Mouse (Mus musculus) limb, embryonic 13.5 days (tissue): ENCODE results near the gene Recql5. TPM values are rescaled to one million over a fixed set of nuclear protein-coding genes. Genes with fewer than 3 reads are reported as not detected.

ENCODE experiments used
- ATAC-seq: fragments of 200-750 bp; cut with Nextera tagmentation; 2 replicates; pipeline ENCODE4 v1.8.0; 2017; ENCODE audit warnings: low read depth, moderate number of reproducible peaks, moderate TSS enrichment; ENCODE audit not compliant: low FRiP score
- H3K27ac ChIP-seq: fragments of 300-500 bp; sonication (generic); 2 replicates; pipeline ENCODE4 v1.5.1; 2015; ENCODE audit warnings: inconsistent platforms, mild to moderate bottlenecking, moderate library complexity
- H3K27me3 ChIP-seq: fragments of 300-500 bp; sonication (generic); 2 replicates; pipeline ENCODE4 v1.6.1; 2015; ENCODE audit warnings: mild to moderate bottlenecking, inconsistent platforms
- H3K36me3 ChIP-seq: fragments of 300-500 bp; sonication (generic); 2 replicates; pipeline ENCODE4 v1.6.1; 2015; ENCODE audit warnings: inconsistent platforms, mild to moderate bottlenecking, moderate library complexity
- H3K4me1 ChIP-seq: fragments of 300-500 bp; sonication (generic); 2 replicates; pipeline ENCODE4 v1.6.1; 2015; ENCODE audit warnings: inconsistent platforms
- H3K4me2 ChIP-seq: fragments of 300-500 bp; sonication (generic); replicated peaks from 2 replicates; pipeline ENCODE4 v1.6.1; 2015; ENCODE audit warnings: inconsistent platforms, mild to moderate bottlenecking, moderate library complexity
- H3K4me3 ChIP-seq: fragments of 300-500 bp; sonication (generic); 2 replicates; pipeline ENCODE4 v1.5.1; 2015; ENCODE audit warnings: moderate library complexity, mild to moderate bottlenecking, inconsistent platforms
- H3K9ac ChIP-seq: fragments of 300-500 bp; sonication (generic); 2 replicates; pipeline ENCODE4 v1.6.1; 2015; ENCODE audit warnings: mild to moderate bottlenecking, inconsistent platforms
- H3K9me3 ChIP-seq: fragments of 300-500 bp; sonication (generic); 2 replicates; pipeline ENCODE4 v1.6.1; 2016; ENCODE audit warnings: inconsistent platforms
- whole genome bisulfite sequencing: fragments of 180-500 bp; shearing (Covaris S2); methylation state at CpG from one replicate; pipeline ENCODE4 v1.1.7; 2015; 5-methylcytosine and 5-hydroxymethylcytosine counted together
- polyA plus RNA-seq: library from polyadenylated mRNA; unstranded; fragments of >200 nt; fragmentation: Nextera tagmentation; extraction: Ambion mirVana; gene quantifications from 2 replicates; pipeline ENCODE4 v1.2.1, GENCODE M21; 2015

The Recql5 gene
- polyA plus RNA-seq, 1 experiment from 2014 or later = 23.7 TPM

- H3K27me3 ChIP-seq = no peaks in the 10 kb centered on the region
- H3K4me3 ChIP-seq = no peak overlapping the region
- H3K27ac ChIP-seq = no peak overlapping the region
- H3K9ac ChIP-seq = no peak overlapping the region
- no peaks in the 10 kb centered on the region for H3K9me3 ChIP-seq
- H3K4me1 ChIP-seq = no peaks in the 10 kb centered on the region
- H3K36me3 ChIP-seq = peaks cover 51% of the 10 kb centered on the region
- H3K4me2 ChIP-seq = no peak overlapping the region
- no peak for ATAC-seq
- 89% methylated on average over 9 of the region's 9 CpGs for WGBS
These were observed 40.2 kb downstream of the Recql5 start for GRCm38 (mm10) chr11:115893071-115893470.

DNA sequence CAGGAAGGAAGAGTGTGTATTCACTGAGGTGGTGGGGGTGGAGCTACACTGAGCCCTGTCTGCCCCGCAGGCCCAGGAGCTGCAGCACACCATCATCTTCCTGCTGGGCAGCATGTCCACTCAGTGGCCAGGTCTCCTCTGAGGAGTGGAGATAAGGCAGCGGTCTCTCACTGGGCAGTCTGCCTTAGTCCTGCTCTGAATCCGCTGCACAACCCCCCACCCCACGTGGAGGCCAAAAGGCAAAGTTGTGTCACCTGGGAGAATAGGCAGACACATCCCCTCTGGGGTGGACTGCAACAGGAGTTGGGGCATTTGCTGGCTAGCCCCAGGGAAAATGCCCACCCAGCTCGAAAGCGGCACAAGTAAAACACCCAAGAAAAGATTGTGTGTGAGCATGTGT is 41.1 kb downstream of the Recql5 start:
- Histone ChIP-seq H3K4me1 (no peaks in the 10 kb centered on the region), H3K27ac (no peak overlapping the region), H3K9me3 (no peaks in the 10 kb centered on the region), H3K36me3 (peaks cover 47% of the 10 kb centered on the region), H3K27me3 (no peaks in the 10 kb centered on the region), H3K9ac (no peak overlapping the region; the same call in 1 of the 2 replicates), H3K4me2 (no peak overlapping the region), H3K4me3 (no peak overlapping the region)
- ATAC-seq = no peak
- whole genome bisulfite sequencing = 68% methylated on average over 6 of the region's 6 CpGs

GRCm38 (mm10) chr11:115889159-115889558 is 44.1 kb downstream of the Recql5 start:
- Histone ChIP-seq H3K4me3 (no peak overlapping the region), H3K27me3 (peaks cover 10% of the 10 kb centered on the region), H3K27ac (no peak overlapping the region), H3K9ac (no peak overlapping the region), H3K4me1 (no peaks in the 10 kb centered on the region), H3K9me3 (no peaks in the 10 kb centered on the region), H3K36me3 (peaks cover 18% of the 10 kb centered on the region), H3K4me2 (no peak overlapping the region)
- 77% methylated on average over 6 of the region's 6 CpGs for WGBS
- no peak for ATAC-seq

GRCm38 (mm10) chr11:115888020-115888419 is 45.3 kb downstream of the Recql5 start:
- no peaks in the 10 kb centered on the region for H3K4me1 ChIP-seq
- H3K36me3 ChIP-seq = peaks cover 6% of the 10 kb centered on the region
- H3K27ac ChIP-seq = no peak overlapping the region
- no peak for ATAC-seq
- H3K4me2 ChIP-seq = no peak overlapping the region
- no peak overlapping the region for H3K4me3 ChIP-seq
- WGBS = 86% methylated on average over 5 of the region's 5 CpGs
- H3K27me3 ChIP-seq = peaks cover 21% of the 10 kb centered on the region
- H3K9me3 ChIP-seq = no peaks in the 10 kb centered on the region
- H3K9ac ChIP-seq = no peak overlapping the region

DNA sequence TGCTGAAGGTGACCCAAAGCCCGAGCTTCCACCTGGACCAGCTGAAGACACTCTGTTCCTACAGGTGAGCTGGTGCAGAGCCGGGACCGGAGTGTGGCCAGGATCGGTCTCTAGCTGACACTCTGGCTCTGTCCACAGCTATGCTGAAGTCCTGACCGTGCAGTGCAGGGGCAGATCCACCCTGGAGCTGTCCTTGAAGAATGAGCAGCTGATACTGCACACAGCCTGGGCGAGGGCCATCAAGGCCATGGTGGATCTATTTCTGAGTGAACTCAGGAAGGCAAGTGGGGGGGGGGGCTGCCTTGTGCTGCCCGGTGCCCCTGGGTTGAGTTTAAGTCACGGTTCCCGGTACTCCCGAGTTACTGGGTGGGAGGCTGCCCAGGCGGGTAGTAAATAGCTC is 46.8 kb downstream of the Recql5 start:
- Histone ChIP-seq H3K4me2 (no peak overlapping the region), H3K27me3 (peaks cover 37% of the 10 kb centered on the region), H3K27ac (no peak overlapping the region), H3K4me1 (no peaks in the 10 kb centered on the region), H3K9ac (no peak overlapping the region), H3K36me3 (no peaks in the 10 kb centered on the region), H3K9me3 (no peaks in the 10 kb centered on the region), H3K4me3 (no peak overlapping the region)
- ATAC-seq = no peak; the same call in 1 of the 2 replicates
- WGBS = 83% methylated on average over 11 of the region's 11 CpGs

DNA sequence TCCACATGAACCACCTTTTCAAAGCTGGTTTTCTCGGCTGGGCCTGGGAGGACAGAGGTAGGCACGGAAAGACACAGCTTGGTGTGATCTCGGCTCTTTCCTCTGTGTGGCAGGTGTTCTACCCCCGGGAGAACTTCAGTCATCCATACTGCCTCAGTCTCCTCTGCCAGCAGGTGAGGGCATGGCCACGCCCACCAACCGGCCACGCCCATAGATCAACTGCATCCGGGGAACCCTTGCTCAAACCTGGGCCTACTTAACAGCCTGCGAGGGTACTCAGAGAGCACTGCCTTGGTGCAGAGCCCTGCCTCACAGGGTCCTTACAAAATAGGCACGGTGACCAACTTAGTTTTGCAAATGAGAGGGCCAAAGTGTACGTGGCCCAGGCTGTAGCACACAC is 48.0 kb downstream of the Recql5 start:
- no peaks in the 10 kb centered on the region for H3K36me3 ChIP-seq
- peaks cover 38% of the 10 kb centered on the region for H3K27me3 ChIP-seq
- H3K4me2 ChIP-seq = no peak overlapping the region
- no peaks in the 10 kb centered on the region for H3K9me3 ChIP-seq
- ATAC-seq = no peak
- H3K9ac ChIP-seq = no peak overlapping the region
- H3K4me3 ChIP-seq = no peak overlapping the region
- no peak overlapping the region for H3K27ac ChIP-seq
- H3K4me1 ChIP-seq = no peaks in the 10 kb centered on the region
- WGBS = 72% methylated on average over 11 of the region's 11 CpGs

GRCm38 (mm10) chr11:115884361-115884760 is 48.9 kb downstream of the Recql5 start:
- 93% methylated on average over 3 of the region's 3 CpGs for WGBS
- ATAC-seq = no peak

GRCm38 (mm10) chr11:115883251-115883650 is 50.0 kb downstream of the Recql5 start:
- WGBS = 14% methylated on average over 17 of the region's 17 CpGs
- Histone ChIP-seq H3K36me3 (no peaks in the 10 kb centered on the region), H3K27me3 (peaks cover 38% of the 10 kb centered on the region), H3K4me2 (no peak overlapping the region; the same call in 1 of the 2 replicates), H3K4me3 (no peak overlapping the region), H3K9me3 (no peaks in the 10 kb centered on the region), H3K4me1 (no peaks in the 10 kb centered on the region), H3K9ac (0 out of 2 replicates have a peak overlapping the region, but pooled peaks have one; percentile 2), H3K27ac (no peak overlapping the region)
- ATAC-seq = no peak

More at GRCm38 (mm10) chr11:115884361-115884760, 48.9 kb downstream of the Recql5 start:
- Histone ChIP-seq H3K9me3 (no peaks in the 10 kb centered on the region), H3K9ac (no peak overlapping the region), H3K4me2 (no peak overlapping the region), H3K27ac (no peak overlapping the region), H3K4me1 (no peaks in the 10 kb centered on the region), H3K4me3 (no peak overlapping the region), H3K27me3 (peaks cover 38% of the 10 kb centered on the region), H3K36me3 (no peaks in the 10 kb centered on the region)

GRCm38 (mm10) chr11:115881002-115881401 is 52.3 kb downstream of the Recql5 start:
- WGBS = 23% methylated on average over 5 of the region's 5 CpGs
- H3K4me2 ChIP-seq = no peak overlapping the region
- H3K27ac ChIP-seq = no peak overlapping the region
- no peak overlapping the region for H3K9ac ChIP-seq
- H3K36me3 ChIP-seq = no peaks in the 10 kb centered on the region
- H3K27me3 ChIP-seq = peaks cover 38% of the 10 kb centered on the region
- ATAC-seq = no peak
- no peak overlapping the region for H3K4me3 ChIP-seq
- no peaks in the 10 kb centered on the region for H3K9me3 ChIP-seq
- H3K4me1 ChIP-seq = no peaks in the 10 kb centered on the region

DNA sequence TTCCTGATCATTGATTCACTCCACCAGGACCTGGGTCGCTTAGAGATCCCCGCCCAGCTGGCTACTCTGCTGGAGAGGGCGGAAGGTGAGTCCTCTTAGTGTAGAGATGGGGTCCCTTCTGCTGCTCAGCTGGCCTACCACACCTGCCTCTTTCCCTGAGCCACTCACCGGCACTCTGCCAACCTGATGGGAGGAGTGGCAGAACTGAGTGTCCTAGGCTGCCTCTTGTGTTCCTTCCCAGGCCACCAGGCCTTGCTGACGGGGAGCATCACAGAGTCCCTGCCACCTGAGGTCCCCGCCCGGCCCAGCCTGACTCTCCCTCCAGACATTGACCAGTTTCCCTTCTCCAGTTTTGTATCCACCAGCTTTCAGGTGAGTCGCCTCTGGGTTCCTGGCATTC is 55.2 kb downstream of the Recql5 start:
- Histone ChIP-seq H3K36me3 (no peaks in the 10 kb centered on the region), H3K4me1 (no peaks in the 10 kb centered on the region), H3K27ac (no peak overlapping the region), H3K4me3 (no peak overlapping the region), H3K9ac (no peak overlapping the region), H3K9me3 (no peaks in the 10 kb centered on the region), H3K4me2 (no peak overlapping the region), H3K27me3 (peaks cover 17% of the 10 kb centered on the region)
- 76% methylated on average over 8 of the region's 8 CpGs for WGBS
- no peak for ATAC-seq

DNA sequence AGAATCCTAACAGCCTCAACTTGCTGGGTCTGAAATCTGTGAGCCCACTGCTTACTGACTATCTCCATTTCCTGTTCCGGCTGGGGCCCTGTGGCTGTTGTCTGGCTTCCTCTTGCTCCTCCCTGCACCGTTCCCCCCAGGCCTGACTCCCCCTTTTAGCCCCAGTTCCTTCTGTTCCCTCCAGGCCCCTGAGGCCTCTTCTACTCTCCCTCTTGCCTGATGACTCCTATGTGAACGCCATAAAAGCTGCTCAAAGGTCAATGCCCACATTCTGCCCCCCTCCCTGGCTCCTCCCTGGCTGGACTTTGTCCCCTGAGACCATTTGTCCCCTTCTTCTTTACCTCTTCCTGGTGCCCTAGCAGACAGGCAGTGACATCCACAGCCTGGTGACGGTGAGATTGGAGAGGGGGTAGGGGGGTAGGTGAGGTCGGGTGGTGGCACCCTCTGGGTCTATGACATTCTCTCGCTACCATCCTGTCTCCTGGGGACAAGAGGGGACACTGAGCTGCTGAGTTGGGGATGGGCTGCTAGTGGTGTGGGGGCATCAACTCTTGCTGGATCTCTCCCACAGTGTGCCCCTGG is 56.0 kb downstream of the Recql5 start:
- 62% methylated on average over 6 of the region's 6 CpGs for WGBS
- Histone ChIP-seq H3K4me3 (no peak overlapping the region), H3K27me3 (peaks cover 9% of the 10 kb centered on the region), H3K27ac (no peak overlapping the region), H3K4me2 (no peak overlapping the region), H3K4me1 (no peaks in the 10 kb centered on the region), H3K9me3 (no peaks in the 10 kb centered on the region), H3K36me3 (no peaks in the 10 kb centered on the region), H3K9ac (no peak overlapping the region)
- ATAC-seq = no peak

GRCm38 (mm10) chr11:115876438-115876837 is 56.8 kb downstream of the Recql5 start:
- no peaks in the 10 kb centered on the region for H3K9me3 ChIP-seq
- H3K4me2 ChIP-seq = no peak overlapping the region
- H3K4me3 ChIP-seq = no peak overlapping the region
- WGBS = 63% methylated on average over 5 of the region's 5 CpGs
- H3K27me3 ChIP-seq = 0 out of 2 replicates have a peak, but pooled peaks cover under 1% of the 10 kb centered on the region
- no peak for ATAC-seq
- no peaks in the 10 kb centered on the region for H3K4me1 ChIP-seq
- no peak overlapping the region for H3K9ac ChIP-seq
- H3K36me3 ChIP-seq = no peaks in the 10 kb centered on the region
- H3K27ac ChIP-seq = no peak overlapping the region

DNA sequence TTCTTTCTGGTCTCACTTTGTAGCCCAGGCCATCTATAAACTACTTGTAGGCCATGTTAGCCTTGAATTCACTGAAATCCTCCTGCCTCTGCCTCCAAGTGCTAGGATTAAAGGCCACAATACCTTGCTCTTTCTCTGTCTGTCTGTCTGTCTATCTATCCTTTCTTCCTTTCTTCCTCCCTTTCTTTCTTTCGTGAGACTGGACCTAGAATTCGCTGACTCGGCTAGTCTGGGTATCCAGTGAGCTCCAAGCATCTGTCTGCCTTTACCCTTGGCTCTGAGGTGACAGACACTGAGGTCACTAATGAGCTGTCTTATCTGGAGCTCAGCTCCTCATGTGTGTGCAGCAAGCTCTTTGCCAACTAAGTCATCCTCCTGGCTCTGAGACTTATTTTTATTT is 57.3 kb downstream of the Recql5 start:
- H3K36me3 ChIP-seq = no peaks in the 10 kb centered on the region
- 93% methylated on average over 3 of the region's 3 CpGs for WGBS
- no peak overlapping the region for H3K9ac ChIP-seq
- no peaks in the 10 kb centered on the region for H3K27me3 ChIP-seq
- no peak overlapping the region for H3K4me2 ChIP-seq
- H3K4me1 ChIP-seq = no peaks in the 10 kb centered on the region
- no peaks in the 10 kb centered on the region for H3K9me3 ChIP-seq
- no peak overlapping the region for H3K27ac ChIP-seq
- no peak overlapping the region for H3K4me3 ChIP-seq
- ATAC-seq = no peak
